Mouse (Mus musculus) CD4-positive helper T cell, adult 2 months (primary cell): ENCODE measurements around the gene Gm17571.

ENCODE experiments used
- DNase-seq: peaks from one replicate; pipeline ENCODE4 v3.0.0-alpha.2; 2012; ENCODE audit warnings: low read depth, missing footprints, low spot score

Gm17571 gene

GRCm38 (mm10) chr9:13455231-13455630 is 8.7 kb upstream of the Gm17571 start:
- no peak for DNase-seq

GRCm38 (mm10) chr9:13454651-13455123 is 8.1 kb upstream of the Gm17571 start:
- no peak for DNase-seq

- DNase-seq = no peak
Observed at GRCm38 (mm10) chr9:13448716-13449115, 2.2 kb upstream of the Gm17571 start.

GRCm38 (mm10) chr9:13446236-13446635 is 317 bp downstream of the Gm17571 start:
- peak; percentile 72 for DNase-seq

- peak; percentile 88 for DNase-seq
Observed at GRCm38 (mm10) chr9:13443484-13444211, 2.9 kb downstream of the Gm17571 start.

- no peak for DNase-seq
Observed at GRCm38 (mm10) chr9:13442012-13442735, 4.4 kb downstream of the Gm17571 start.

- DNase-seq = no peak
Observed at GRCm38 (mm10) chr9:13440911-13441310, 5.6 kb downstream of the Gm17571 start.

GRCm38 (mm10) chr9:13433501-13434090 is 13.0 kb downstream of the Gm17571 start:
- DNase-seq = no peak

- no peak for DNase-seq
Observed at GRCm38 (mm10) chr9:13431646-13432045, 14.9 kb downstream of the Gm17571 start.

GRCm38 (mm10) chr9:13430744-13431143 is 15.8 kb downstream of the Gm17571 start:
- no peak for DNase-seq

GRCm38 (mm10) chr9:13430302-13430701 is 16.3 kb downstream of the Gm17571 start:
- no peak for DNase-seq

- no peak for DNase-seq
Observed at GRCm38 (mm10) chr9:13429477-13430125, 17.0 kb downstream of the Gm17571 start.

GRCm38 (mm10) chr9:13425031-13425940 is 21.3 kb downstream of the Gm17571 start:
- DNase-seq = peak; percentile 63

- DNase-seq = no peak
Observed at GRCm38 (mm10) chr9:13414230-13414766, 32.3 kb downstream of the Gm17571 start.
